ENCODE assay signal across 8 mouse cellular contexts in genomic region chr10:21605011-21605571, GRCm38 (mm10). TPM values are rescaled to one million over a fixed set of nuclear protein-coding genes. Genes with fewer than 3 reads are reported as not detected.
DNase-seq lines count a peak whose midpoint lies in the region.

No protein-coding gene starts in this region.

- peak; percentile 25 to 45 for DNase-seq in spleen, postnatal 36 days (ENCODE audit: low spot score in 2 of 2)
- DNase-seq in spleen, postnatal 4 days (ENCODE audit: low spot score in 2 of 2), result no peak
- peak; percentile 42 to 51 for DNase-seq in frontal cortex, postnatal 10 days (ENCODE audit: low spot score in 2 of 2)
- peak; percentile 66 to 74 for DNase-seq in heart, postnatal 14 days
- peak; percentile 28 to 34 for DNase-seq in layer of hippocampus, postnatal 36 days
- peak; percentile 65 to 77 for DNase-seq in lung, postnatal 4 days
- no peak for DNase-seq in thymus, adult 18-20 months
- DNase-seq in retina, postnatal 1 day, result no peak

- intact Hi-C loops in heart, postnatal 14 days (cut with DNase I), result no loop called here

RNA-seq across cellular contexts. Expression of gene 1700020N01Rik, which starts 12.1 kb away (rescaled TPM):
- total RNA-seq in heart, postnatal 14 days (2021), result not detected
- total RNA-seq in layer of hippocampus, postnatal 36 days (2021), result not detected

Comparison
In these comparisons a context has a peak if more than half of its experiments do, and no peak if none do; other contexts are left out.
1. DNase-seq: peak in spleen, postnatal 36 days (2 of 2), frontal cortex, postnatal 10 days (2 of 2), heart, postnatal 14 days (2 of 2), layer of hippocampus, postnatal 36 days (2 of 2) and lung, postnatal 4 days (2 of 2); none in spleen, postnatal 4 days (0 of 2), thymus, adult 18-20 months (0 of 2) and retina, postnatal 1 day (single experiment).